ENCODE assay signal across 9 mouse cellular contexts in genomic region chr6:83087205-83087925, GRCm38 (mm10). TPM values are rescaled to one million over a fixed set of nuclear protein-coding genes. Genes with fewer than 3 reads are reported as not detected.
DNase-seq lines count a peak whose midpoint lies in the region; ATAC-seq and TF ChIP-seq lines count a peak whose summit lies in the region.
"Had no signal": no experiment of that assay in that cellular context is flagged by ENCODE, and none has a peak within 500 bp of the region (broad histone marks: within the 10 kb centered on the region; RNA-seq: fewer than 3 reads in every experiment).

No protein-coding gene starts in this region.

- H3K27me3 ChIP-seq in liver, postnatal 0 days (ENCODE audit: insufficient read depth, low read length), result peaks cover 66% of the 10 kb centered on the region
- H3K27me3 ChIP-seq in stomach, embryonic 16.5 days (ENCODE audit: control insufficient read depth, insufficient read depth, low read length), result peaks cover 72% of the 10 kb centered on the region

- H3K4me1 ChIP-seq in liver, postnatal 0 days (ENCODE audit: insufficient read depth), result peaks cover 12% of the 10 kb centered on the region
- H3K4me1 ChIP-seq in stomach, embryonic 16.5 days (ENCODE audit: control insufficient read depth, insufficient read depth, low read length), result 0 out of 2 replicates have a peak, but pooled peaks cover 7% of the 10 kb centered on the region

- 6% methylated on average over 47 of the region's 47 CpGs for WGBS in liver, postnatal 0 days (ENCODE audit: insufficient replicate concordance)
- WGBS in stomach, embryonic 16.5 days, result 5% methylated on average over 47 of the region's 47 CpGs

- H3K9me3 ChIP-seq in liver, postnatal 0 days (ENCODE audit: low read length), result no peaks in the 10 kb centered on the region
- H3K9me3 ChIP-seq in stomach, embryonic 16.5 days (replicated peaks; ENCODE audit: control insufficient read depth, low read length), result no peaks in the 10 kb centered on the region

- ATAC-seq in inflammation-experienced regulatory T-cells, adult 6 months, result peak; percentile 43
- no peak for ATAC-seq in liver, postnatal 0 days
- no peak for ATAC-seq in stomach, embryonic 16.5 days (ENCODE audit: insufficient read depth, low FRiP score)
- ATAC-seq in erythroid progenitor cell, adult 5-6 weeks (replicated peaks; ENCODE audit: low FRiP score, poor library complexity, severe bottlenecking), result no peak

- H3K36me3 ChIP-seq in liver, postnatal 0 days (replicated peaks; ENCODE audit: insufficient read depth, low read length), result 0 out of 2 replicates have a peak, but pooled peaks cover 1% of the 10 kb centered on the region
- no peaks in the 10 kb centered on the region for H3K36me3 ChIP-seq in stomach, embryonic 16.5 days (ENCODE audit: control insufficient read depth, insufficient read depth, low read length)

- peak overlapping the region; percentile 55 for H3K4me2 ChIP-seq in liver, postnatal 0 days (ENCODE audit: low read depth, low read length)
- peak overlapping the region; percentile 43 for H3K4me2 ChIP-seq in stomach, embryonic 16.5 days (ENCODE audit: low read depth, low read length)

- H3K9ac ChIP-seq in liver, postnatal 0 days (replicated peaks), result no peak overlapping the region
- H3K9ac ChIP-seq in stomach, embryonic 16.5 days (ENCODE audit: low read length), result peak overlapping the region; percentile 31

- no peak for TF ChIP-seq CTCF in liver, postnatal 0 days (IDR thresholded peaks at IDR 0.05; ENCODE audit: low read depth)

- peak; percentile 95 for DNase-seq in heart, adult 11 months
- no peak for DNase-seq in heart, postnatal 25 days (ENCODE audit: low spot score)
- DNase-seq in gastrocnemius, adult 18-20 months (ENCODE audit: low spot score), result peak; percentile 49
- no peak for DNase-seq in liver, postnatal 0 days
- no peak for DNase-seq in urinary bladder, adult 18-20 months (ENCODE audit: low spot score in 2 of 2)

- no peak for TF ChIP-seq EP300 in liver, postnatal 0 days (IDR thresholded peaks at IDR 0.05; ENCODE audit: low read depth)

- intact Hi-C loops in heart, postnatal 25 days (cut with DNase I), result no loop called here

- H3K4me3 ChIP-seq in liver, postnatal 0 days (ENCODE audit: low read depth, low read length), result peak overlapping the region; percentile 21
- peak overlapping the region; percentile 16 for H3K4me3 ChIP-seq in stomach, embryonic 16.5 days (replicated peaks; ENCODE audit: low read length)
- H3K4me3 ChIP-seq: erythroblast, embryonic 14.5 days had no signal

- no peak overlapping the region for H3K27ac ChIP-seq in liver, postnatal 0 days (ENCODE audit: low read depth)
- no peak overlapping the region for H3K27ac ChIP-seq in stomach, embryonic 16.5 days (ENCODE audit: low read length)

RNA-seq across cellular contexts. Expression of gene Lbx2, which starts 1.2 kb away (rescaled TPM):
- total RNA-seq in heart, postnatal 25 days (2021), result 1 to 10 TPM; 1.3 TPM
- total RNA-seq in gastrocnemius, adult 18-20 months (2021), result under 1 TPM; 0.28 to 0.39 TPM
- not detected for polyA plus RNA-seq in inflammation-experienced regulatory T-cells, adult 6 months (2017; shearing (Covaris generic))
- 0.40 and 0.51 TPM in 2 replicates for polyA plus RNA-seq in liver, postnatal 0 days (2015; fragmentation: Nextera tagmentation; extraction: Ambion mirVana)
- polyA plus RNA-seq in stomach, embryonic 16.5 days (2015; fragmentation: Nextera tagmentation; extraction: Ambion mirVana), result 0.58 and 0.65 TPM in 2 replicates
- not detected in 2 replicates for total RNA-seq in erythroid progenitor cell, adult 5-6 weeks (2015; ENCODE audit: low replicate concordance)
- total RNA-seq in erythroid progenitor cell, adult 5-6 weeks (2017; ENCODE audit: low replicate concordance), result not detected in 2 replicates
- polyA plus RNA-seq: erythroblast, embryonic 14.5 days had no signal

RNA-seq across cellular contexts. Expression of gene Pcgf1, which starts 9.7 kb away (rescaled TPM):
- total RNA-seq in heart, postnatal 25 days (2021), result 1 to 10 TPM; 8.0 to 9.6 TPM
- total RNA-seq in gastrocnemius, adult 18-20 months (2021), result 1 to 10 TPM; 9.1 to 9.3 TPM
- polyA plus RNA-seq in inflammation-experienced regulatory T-cells, adult 6 months (2017; shearing (Covaris generic)), result 10 to 100 TPM; 37.0 to 49.3 (median 49.1) TPM
- polyA plus RNA-seq in liver, postnatal 0 days (2015; fragmentation: Nextera tagmentation; extraction: Ambion mirVana), result 11.6 and 11.7 TPM in 2 replicates
- polyA plus RNA-seq in stomach, embryonic 16.5 days (2015; fragmentation: Nextera tagmentation; extraction: Ambion mirVana), result 25.1 and 28.8 TPM in 2 replicates
- total RNA-seq in erythroid progenitor cell, adult 5-6 weeks (2015; ENCODE audit: low replicate concordance), result 49.5 and 81.1 TPM in 2 replicates
- 7.6 and 21.1 TPM in 2 replicates for total RNA-seq in erythroid progenitor cell, adult 5-6 weeks (2017; ENCODE audit: low replicate concordance)

RNA-seq across cellular contexts. Expression of gene Ccdc142, which starts 14.0 kb away (rescaled TPM):
- total RNA-seq in heart, postnatal 25 days (2021), result 1 to 10 TPM; 1.4 to 1.7 TPM
- under 1 TPM; 0.90 to 0.94 TPM for total RNA-seq in gastrocnemius, adult 18-20 months (2021)
- 1 to 10 TPM in 1 of 3 experiments, under 1 TPM in 1, not detected in 1; 0.79 to 3.2 TPM for polyA plus RNA-seq in inflammation-experienced regulatory T-cells, adult 6 months (2017; shearing (Covaris generic))
- polyA plus RNA-seq in liver, postnatal 0 days (2015; fragmentation: Nextera tagmentation; extraction: Ambion mirVana), result 0.54 and 0.71 TPM in 2 replicates
- polyA plus RNA-seq in stomach, embryonic 16.5 days (2015; fragmentation: Nextera tagmentation; extraction: Ambion mirVana), result 1.2 and 1.5 TPM in 2 replicates
- total RNA-seq in erythroid progenitor cell, adult 5-6 weeks (2015; ENCODE audit: low replicate concordance), result 1.1 TPM in 1 of 2 replicates, not detected in the other
- total RNA-seq in erythroid progenitor cell, adult 5-6 weeks (2017; ENCODE audit: low replicate concordance), result 3.7 TPM in 1 of 2 replicates, not detected in the other

RNA-seq across cellular contexts. Expression of gene Gm42688, which starts 14.1 kb away (rescaled TPM):
- total RNA-seq in heart, postnatal 25 days (2021), result 1 to 10 TPM in 1 of 2 experiments, under 1 TPM in 1; 0.99 to 1.6 TPM
- under 1 TPM; 0.53 to 0.76 TPM for total RNA-seq in gastrocnemius, adult 18-20 months (2021)
- 1 to 10 TPM in 2 of 3 experiments, under 1 TPM in 1; 0.82 to 1.1 (median 1.1) TPM for polyA plus RNA-seq in inflammation-experienced regulatory T-cells, adult 6 months (2017; shearing (Covaris generic))
- polyA plus RNA-seq in liver, postnatal 0 days (2015; fragmentation: Nextera tagmentation; extraction: Ambion mirVana), result 0.85 and 0.92 TPM in 2 replicates
- polyA plus RNA-seq in stomach, embryonic 16.5 days (2015; fragmentation: Nextera tagmentation; extraction: Ambion mirVana), result 1.8 TPM in 2 replicates
- total RNA-seq in erythroid progenitor cell, adult 5-6 weeks (2015; ENCODE audit: low replicate concordance), result 2.9 TPM in 1 of 2 replicates, not detected in the other
- total RNA-seq in erythroid progenitor cell, adult 5-6 weeks (2017; ENCODE audit: low replicate concordance), result 1.1 and 3.5 TPM in 2 replicates

RNA-seq across cellular contexts. Expression of gene Tlx2, which starts 17.3 kb away (rescaled TPM):
- total RNA-seq in heart, postnatal 25 days (2021), result not detected
- not detected for total RNA-seq in gastrocnemius, adult 18-20 months (2021)
- polyA plus RNA-seq in inflammation-experienced regulatory T-cells, adult 6 months (2017; shearing (Covaris generic)), result not detected
- polyA plus RNA-seq in liver, postnatal 0 days (2015; fragmentation: Nextera tagmentation; extraction: Ambion mirVana), result not detected in 2 replicates
- 1.8 and 3.4 TPM in 2 replicates for polyA plus RNA-seq in stomach, embryonic 16.5 days (2015; fragmentation: Nextera tagmentation; extraction: Ambion mirVana)
- not detected in 2 replicates for total RNA-seq in erythroid progenitor cell, adult 5-6 weeks (2015; ENCODE audit: low replicate concordance)
- total RNA-seq in erythroid progenitor cell, adult 5-6 weeks (2017; ENCODE audit: low replicate concordance), result not detected in 2 replicates
- polyA plus RNA-seq: erythroblast, embryonic 14.5 days had no signal

Comparison
In these comparisons a context has a peak if more than half of its experiments do, and no peak if none do; other contexts are left out.
1. DNase-seq: peak in heart, adult 11 months (single experiment) and gastrocnemius, adult 18-20 months (single experiment); none in heart, postnatal 25 days (single experiment), liver, postnatal 0 days (single experiment) and urinary bladder, adult 18-20 months (0 of 2).